Mouse (Mus musculus): ENCODE measurements around the gene Glud1. TPM values are rescaled to one million over a fixed set of nuclear protein-coding genes. Genes with fewer than 3 reads are reported as not detected.
"Not testable (repeated sequence)": the region's sequence is repeated elsewhere in the genome, so short reads cannot be mapped to it uniquely, and the experiment has no call there.

The Glud1 gene
- total RNA-seq, 2 experiments from 2014 or later = 316 to 317 TPM

DNA sequence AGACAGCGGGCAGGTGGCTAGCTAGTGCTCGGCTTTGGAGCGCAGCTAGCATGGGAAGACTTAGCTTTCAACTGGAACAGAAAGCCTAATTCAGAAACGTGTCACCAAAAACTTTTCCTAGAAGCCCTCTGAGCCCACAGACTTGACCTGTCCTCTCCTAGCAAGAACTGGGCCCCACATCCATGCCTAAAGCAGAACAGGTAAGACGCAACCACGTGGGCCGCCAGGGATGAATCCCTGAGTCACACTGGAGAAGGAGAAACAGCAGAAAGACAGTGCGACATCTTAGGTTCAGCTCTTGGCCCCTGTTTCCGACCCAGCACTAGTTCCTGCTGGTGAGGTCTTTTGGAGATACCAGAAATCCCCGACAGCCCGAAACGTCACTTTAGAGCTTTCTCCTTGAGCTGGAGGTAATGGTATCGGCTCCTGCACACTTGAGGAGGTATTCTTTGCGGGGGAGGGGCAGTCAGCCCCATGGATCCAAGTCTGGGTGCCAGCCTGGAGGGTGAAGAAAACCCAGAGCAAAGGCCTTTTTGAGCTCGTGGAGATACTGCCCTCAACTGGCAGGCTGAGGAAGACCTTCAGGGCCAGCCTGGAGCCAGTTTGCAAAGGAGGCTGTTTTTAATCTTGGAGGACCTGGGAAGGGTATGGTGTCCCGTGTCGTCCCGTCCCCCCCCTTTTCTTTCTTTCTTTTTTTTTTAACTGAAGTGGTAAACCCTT, 52.4 kb downstream of the Glud1 start:
- peak; percentile 85 for TF ChIP-seq CTCF (conservative IDR thresholded peaks at IDR 0.05)
- peak overlapping the region; percentile 51 for H3K4me3 ChIP-seq
- peak overlapping the region; percentile 79 for H3K27ac ChIP-seq
- DNase-seq (ENCODE audit: low spot score in 2 of 2) = peak; percentile 61 to 62

GRCm38 (mm10) chr14:34363490-34364253, 53.1 kb downstream of the Glud1 start:
- Histone ChIP-seq H3K27ac (peak overlapping the region; percentile 79), H3K4me3 (peak overlapping the region; percentile 51)
- TF ChIP-seq CTCF (conservative IDR thresholded peaks at IDR 0.05) = peak; percentile 64
- peak; percentile 21 to 31 for DNase-seq (ENCODE audit: low spot score in 2 of 2)

DNA sequence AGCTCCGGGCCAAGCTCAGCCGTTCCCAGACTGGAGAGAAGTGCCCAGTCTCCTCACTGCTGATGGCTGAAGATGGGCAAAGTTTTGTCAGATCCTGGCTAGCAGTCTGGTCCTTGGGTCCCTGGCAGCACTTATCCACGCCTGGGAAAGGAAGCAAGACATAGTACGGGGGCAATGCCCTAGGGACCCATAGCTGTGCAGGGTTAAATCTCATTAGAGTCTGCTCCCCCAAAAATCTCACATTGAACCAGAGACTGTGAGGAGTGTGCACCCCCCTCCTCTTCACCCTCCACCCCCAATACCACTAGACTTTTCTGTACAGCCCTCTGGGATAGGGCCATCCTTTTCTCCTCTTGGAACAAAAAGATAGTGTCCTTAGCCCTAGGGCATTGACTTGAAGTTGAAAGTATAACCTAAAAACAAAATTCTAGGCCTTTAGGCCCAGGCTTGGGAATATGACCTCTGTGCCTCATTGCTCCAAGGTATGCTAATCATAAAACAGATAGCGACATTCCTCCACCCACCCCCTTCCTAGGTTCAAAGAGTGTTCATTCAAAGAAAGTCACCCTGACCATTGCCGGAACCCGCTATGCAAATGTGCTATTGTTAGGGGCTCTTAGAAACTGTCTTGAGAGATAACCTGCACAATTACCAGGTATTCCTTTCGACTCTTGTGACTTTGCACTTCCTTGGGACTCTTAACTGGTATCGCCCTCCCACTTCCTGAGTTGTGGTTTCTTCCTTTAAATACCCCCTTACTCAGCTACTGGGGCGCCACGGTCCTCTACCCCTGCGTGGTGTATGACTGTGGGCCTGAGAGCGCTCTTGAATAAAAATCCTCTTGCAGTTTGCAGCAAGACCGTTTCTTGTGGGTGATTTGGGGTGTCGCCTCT, 54.0 kb downstream of the Glud1 start:
- not testable (repeated sequence) for DNase-seq (ENCODE audit: low spot score in 2 of 2)
- H3K27ac ChIP-seq = peak overlapping the region; percentile 79

DNA sequence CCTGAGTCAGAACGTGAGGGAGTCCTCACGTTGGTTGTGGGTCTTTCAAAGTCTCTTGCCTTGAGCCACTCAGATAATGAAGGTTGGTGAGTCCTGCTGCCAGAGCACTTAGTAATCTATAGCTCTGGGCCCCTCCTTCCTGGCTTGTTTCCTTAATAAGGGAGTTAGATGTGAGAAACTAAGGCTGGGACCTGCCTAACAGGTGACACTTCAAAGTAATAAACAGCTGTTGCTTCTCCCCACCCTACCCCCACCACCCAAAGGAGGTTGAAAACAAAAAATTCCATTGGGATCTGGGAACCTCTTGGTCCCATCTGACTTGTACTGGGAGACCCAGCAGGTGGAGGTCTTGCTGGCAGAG, 54.6 kb downstream of the Glud1 start:
- no peak overlapping the region for H3K4me3 ChIP-seq
- no peak for TF ChIP-seq CTCF (conservative IDR thresholded peaks at IDR 0.05)

More for the DNA sequence above, 54.0 kb downstream of the Glud1 start:
- peak overlapping the region; percentile 51 for H3K4me3 ChIP-seq

GRCm38 (mm10) chr14:34370203-34370602, 59.7 kb downstream of the Glud1 start:
- H3K4me3 ChIP-seq = no peak overlapping the region
- DNase-seq (ENCODE audit: low spot score in 2 of 2) = no peak
- H3K27ac ChIP-seq = no peak overlapping the region
- peak; percentile 62 for TF ChIP-seq CTCF (conservative IDR thresholded peaks at IDR 0.05)

More for the DNA sequence above, 54.6 kb downstream of the Glud1 start:
- no peak for DNase-seq (ENCODE audit: low spot score in 2 of 2)
- H3K27ac ChIP-seq = no peak overlapping the region

DNA sequence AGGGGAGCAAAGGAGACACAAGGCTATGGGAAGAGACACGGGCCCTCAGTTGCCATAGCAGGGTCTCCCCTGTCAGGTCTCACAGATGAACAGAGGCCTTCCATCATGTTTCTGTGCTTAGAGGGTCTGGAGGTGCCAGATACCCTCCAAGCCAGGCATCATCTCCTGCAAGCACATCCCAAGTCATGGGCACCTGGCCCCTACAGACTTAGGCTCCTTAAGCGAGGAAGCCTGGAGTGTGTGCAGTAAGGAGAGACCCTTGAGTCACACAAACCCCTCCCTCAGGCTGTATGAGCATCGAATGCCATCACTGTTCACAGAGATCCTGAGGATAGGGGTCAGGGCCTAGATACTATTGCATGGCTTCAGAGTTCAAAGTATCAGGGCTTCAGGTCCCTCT, 60.4 kb downstream of the Glud1 start:
- H3K27ac ChIP-seq = no peak overlapping the region
- DNase-seq (ENCODE audit: low spot score in 2 of 2) = no peak
- H3K4me3 ChIP-seq = no peak overlapping the region
- TF ChIP-seq CTCF (conservative IDR thresholded peaks at IDR 0.05) = no peak

- Histone ChIP-seq H3K4me3 (no peak overlapping the region), H3K27ac (no peak overlapping the region)
- DNase-seq (ENCODE audit: low spot score in 2 of 2) = no peak
- TF ChIP-seq CTCF (conservative IDR thresholded peaks at IDR 0.05) = no peak
Observed at GRCm38 (mm10) chr14:34371763-34372162, 61.2 kb downstream of the Glud1 start.

GRCm38 (mm10) chr14:34372646-34373045, 62.1 kb downstream of the Glud1 start:
- peak in 1 of 2 experiments; percentile 69 for DNase-seq (ENCODE audit: low spot score in 2 of 2)
- Histone ChIP-seq H3K27ac (no peak overlapping the region), H3K4me3 (no peak overlapping the region)
- peak; percentile 93 for TF ChIP-seq CTCF (conservative IDR thresholded peaks at IDR 0.05)

DNA sequence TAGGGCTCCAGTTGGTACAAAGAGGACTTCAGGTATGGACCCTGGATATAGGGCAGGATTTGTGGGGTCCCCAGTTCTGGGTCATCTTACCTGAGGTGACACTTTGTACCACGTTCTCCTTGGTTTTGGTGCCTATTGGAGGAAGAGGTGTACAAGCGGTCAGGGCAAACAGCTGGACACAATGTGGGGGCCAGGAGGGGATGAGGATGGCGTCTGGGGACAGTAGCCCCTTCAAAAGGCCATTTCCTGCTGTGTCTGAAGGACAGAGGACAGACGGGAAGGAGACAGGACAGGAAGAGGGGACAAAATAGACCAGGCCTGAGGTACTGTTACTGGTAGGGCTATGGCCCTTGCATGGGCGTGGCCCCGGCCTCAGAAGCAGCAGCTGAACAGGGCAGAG, 63.1 kb downstream of the Glud1 start:
- no peak for DNase-seq (ENCODE audit: low spot score in 2 of 2)
- H3K4me3 ChIP-seq = no peak overlapping the region
- no peak overlapping the region for H3K27ac ChIP-seq
- TF ChIP-seq CTCF (conservative IDR thresholded peaks at IDR 0.05) = no peak

DNA sequence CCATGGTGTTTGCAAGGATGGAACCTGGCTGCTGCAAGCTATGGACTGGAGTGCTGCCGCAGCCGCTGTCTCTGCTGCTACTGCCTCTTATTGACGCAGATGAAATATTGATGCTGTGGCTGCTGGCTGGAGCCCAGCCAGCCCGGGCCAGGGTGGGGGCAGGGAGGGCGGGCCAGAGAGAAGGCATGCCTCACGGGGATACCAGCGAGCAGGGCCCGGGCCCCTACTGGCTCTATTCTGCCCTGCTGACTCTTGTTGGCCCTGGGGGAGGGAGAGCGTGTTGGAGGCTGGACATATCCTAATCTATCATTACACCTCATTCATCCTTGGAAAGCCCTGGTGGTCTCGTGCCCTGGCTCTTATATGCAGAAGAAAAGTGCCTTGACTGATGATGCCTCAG, 64.0 kb downstream of the Glud1 start, which contains the start of gene Sncg:
TSS of gene Sncg (minus strand) at position 213 of the 400 bp plus-strand sequence.
- peak within 1 kb of the TSS; percentile 39; the same call in 1 of the 2 replicates for H3K27ac ChIP-seq
- H3K4me3 ChIP-seq = 0 out of 2 replicates have a peak within 1 kb of the TSS, but pooled peaks have one; percentile 13
- DNase-seq (ENCODE audit: low spot score in 2 of 2) = no peak
- TF ChIP-seq CTCF (conservative IDR thresholded peaks at IDR 0.05) = no peak

- H3K4me3 ChIP-seq = peak within 1 kb of the TSS; percentile 13; the same call in 1 of the 2 replicates
- TF ChIP-seq CTCF (conservative IDR thresholded peaks at IDR 0.05) = no peak
- no peak for DNase-seq (ENCODE audit: low spot score in 2 of 2)
- H3K27ac ChIP-seq = peak within 1 kb of the TSS; percentile 39; the same call in 1 of the 2 replicates
Observed at GRCm38 (mm10) chr14:34375415-34375904, 64.9 kb downstream of the Glud1 start, which contains the start of gene Mmrn2. Mmrn2 (plus strand) TSS chr14:34375465.

DNA sequence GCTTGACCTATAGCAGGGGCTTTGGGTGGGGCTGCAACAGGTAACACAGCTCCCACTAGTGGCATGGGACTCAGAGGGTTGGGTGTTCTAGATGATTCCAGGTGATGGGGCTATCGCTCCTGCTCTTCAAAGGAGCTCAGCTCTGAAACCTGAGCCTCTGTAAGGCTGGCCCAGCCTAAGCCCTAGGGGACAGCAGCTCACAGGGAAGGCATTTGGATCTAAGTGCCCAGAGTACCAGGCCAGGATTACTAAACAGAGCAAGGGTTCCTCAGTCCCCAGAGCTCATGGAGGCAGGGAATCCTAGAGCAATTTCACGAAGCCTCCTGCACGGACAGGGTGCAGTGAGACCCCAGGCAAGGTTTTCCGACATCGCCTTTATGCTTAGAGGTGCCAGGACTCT, 65.4 kb downstream of the Glud1 start:
- no peak for TF ChIP-seq CTCF (conservative IDR thresholded peaks at IDR 0.05)
- Histone ChIP-seq H3K4me3 (peak overlapping the region; percentile 13; the same call in 1 of the 2 replicates), H3K27ac (no peak overlapping the region)
- no peak for DNase-seq (ENCODE audit: low spot score in 2 of 2)

Data from layer of hippocampus, adult 2 months (tissue).